Mouse (Mus musculus) activated CD4-positive, CD25-positive, alpha-beta regulatory T cell (primary cell): ENCODE measurements around the gene Mybpc2. TPM values are rescaled to one million over a fixed set of nuclear protein-coding genes. Genes with fewer than 3 reads are reported as not detected.

Experiments
- polyA plus RNA-seq, 2 experiments: library from polyadenylated mRNA; unstranded; fragments of 100-300 nt; shearing (Covaris generic); gene quantifications; one replicate each; pipeline ENCODE4 v1.2.1; 2017

Mybpc2 gene
- polyA plus RNA-seq: not detected

DNA sequence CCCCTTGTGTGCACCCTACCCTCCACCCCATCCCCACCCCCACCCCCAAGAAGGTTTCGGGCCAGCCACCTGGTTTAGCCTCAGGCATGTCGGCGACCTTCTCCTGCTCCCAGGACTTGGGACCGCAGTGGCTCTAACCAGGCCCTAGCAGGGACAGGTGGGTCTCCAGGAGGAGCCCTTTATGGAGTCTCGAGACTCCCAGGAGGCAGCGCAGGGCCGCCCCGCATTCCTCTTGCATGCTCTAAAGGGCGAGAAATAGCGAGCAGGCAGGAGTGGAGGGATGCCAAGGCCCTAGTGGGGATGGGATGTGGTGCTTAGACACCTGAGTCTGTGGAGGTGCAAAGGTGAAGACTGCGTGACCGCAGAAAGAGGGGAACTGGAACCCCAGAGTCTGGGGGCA, at the start of gene Mybpc2:
Gene Mybpc2 (minus strand): TSS at position 155 of the 400 bp plus-strand sequence.

DNA sequence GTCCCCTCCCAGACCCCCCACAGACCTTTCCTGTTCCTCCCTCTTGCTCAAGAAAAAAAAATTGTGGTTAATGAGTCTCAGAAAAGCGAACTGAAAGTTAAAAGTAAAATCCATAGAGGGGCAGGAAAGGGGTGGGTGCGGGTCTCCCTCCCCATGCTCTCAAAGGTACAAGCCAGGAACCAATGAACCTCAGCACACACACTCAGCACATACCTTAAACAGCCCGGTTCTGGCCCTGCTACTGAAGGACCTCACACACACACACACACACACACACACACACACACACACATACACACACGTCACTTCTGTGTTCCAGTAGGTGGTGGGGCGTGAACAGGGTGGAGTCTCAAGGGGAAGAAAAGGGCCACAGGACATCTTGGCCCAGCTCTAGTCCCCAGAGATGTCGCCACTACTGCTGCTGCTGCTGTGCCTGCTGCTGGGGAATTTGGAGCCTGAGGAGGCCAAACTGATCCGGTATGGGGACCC, 47.8 kb upstream of the Mybpc2 start, which contains the start of gene Napsa:
Gene Napsa (plus strand): TSS at position 168 of the 489 bp plus-strand sequence.

DNA sequence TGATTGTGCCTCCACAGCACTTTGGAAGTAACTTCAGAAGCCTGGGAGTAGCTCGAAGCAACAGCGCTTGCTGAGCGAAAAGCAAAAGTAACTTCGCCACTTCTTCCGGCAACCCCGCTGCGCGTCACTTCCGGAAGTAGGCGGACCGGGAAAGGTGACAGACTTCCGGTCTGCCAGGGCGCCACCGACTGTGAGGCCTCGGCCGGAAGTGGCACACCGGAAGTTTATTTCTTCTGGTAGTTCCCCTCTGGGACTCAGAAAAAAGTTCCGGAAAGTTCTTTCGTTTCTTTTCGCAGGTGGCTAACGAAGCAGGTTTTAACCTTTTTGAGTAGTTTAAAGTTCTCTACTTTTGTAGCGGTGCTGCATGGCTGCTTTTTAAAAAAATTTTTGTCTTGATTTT, 29.4 kb upstream of the Mybpc2 start, which contains the start of gene Nr1h2:
Gene Nr1h2 (minus strand): TSS at position 126 of the 400 bp plus-strand sequence.

DNA sequence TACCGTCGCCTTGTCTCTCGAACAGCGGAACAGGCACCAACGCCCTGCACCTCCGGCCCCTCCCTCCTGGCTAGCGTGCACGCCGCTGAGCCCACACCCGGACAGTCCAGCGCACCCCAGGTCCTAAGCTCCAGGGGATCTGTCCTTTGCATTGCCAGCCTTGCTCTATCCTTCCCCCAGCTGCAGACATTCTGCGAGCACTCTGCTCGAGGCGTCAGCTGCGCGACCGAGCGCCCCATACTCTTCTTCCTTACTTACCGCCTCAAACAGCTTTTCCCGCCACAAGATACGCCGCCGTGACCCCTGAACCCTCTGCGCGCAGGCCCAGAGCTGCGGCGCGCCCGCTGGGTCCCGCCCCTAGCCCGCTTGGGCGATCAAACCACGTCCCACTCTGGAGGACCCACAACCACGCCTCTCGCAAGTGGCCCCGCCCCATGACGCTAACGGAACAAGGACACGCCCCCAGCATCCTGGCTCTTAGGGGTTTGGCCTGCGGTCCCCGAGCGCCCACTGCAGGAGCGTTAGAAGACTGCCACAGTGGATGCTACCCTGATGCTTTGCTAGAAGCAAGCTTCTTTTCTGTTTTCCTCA, 24.1 kb upstream of the Mybpc2 start, which contains the start of gene Pold1:
Gene Pold1 (minus strand): TSS at position 353 of the 591 bp plus-strand sequence.

DNA sequence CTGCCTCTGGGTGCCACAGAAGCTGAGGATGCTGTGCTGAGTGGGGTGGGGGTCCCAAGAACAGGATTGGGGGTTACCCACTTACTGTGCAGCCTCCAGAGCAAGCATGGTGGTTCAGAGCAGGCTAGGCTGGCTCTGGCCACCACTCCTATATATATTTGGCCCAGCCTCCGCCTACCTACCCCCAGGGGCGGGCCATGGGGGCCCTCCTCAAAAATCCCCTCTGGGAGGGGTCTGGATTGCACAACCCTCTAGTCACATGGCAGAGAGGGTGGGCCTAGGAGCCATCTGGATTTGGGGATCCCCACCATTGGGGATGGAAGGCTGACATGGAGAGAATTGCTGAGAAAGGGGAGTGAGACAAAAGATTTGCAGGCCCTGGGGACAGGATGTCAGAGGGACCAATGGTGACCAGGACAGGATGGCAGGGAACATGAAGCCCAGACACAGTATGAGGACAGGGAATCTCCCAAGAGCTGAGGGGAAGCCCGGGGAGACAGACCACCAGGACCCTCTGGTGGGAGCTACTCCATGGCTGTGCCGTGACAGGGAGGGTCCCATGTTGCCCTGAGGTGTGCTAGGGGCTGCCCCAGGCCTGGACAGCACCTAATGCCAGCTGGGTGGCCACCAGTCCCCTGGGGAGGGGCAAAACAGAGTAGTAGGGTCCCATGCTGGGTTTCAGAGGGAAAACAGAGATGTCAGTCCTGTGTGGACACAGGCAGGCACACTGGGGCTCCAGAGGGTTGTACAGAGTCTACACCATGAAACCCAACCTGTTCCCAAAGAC, 7.7 kb upstream of the Mybpc2 start, which contains the start of gene Spib:
Gene Spib (minus strand): TSS at position 126 of the 787 bp plus-strand sequence.

DNA sequence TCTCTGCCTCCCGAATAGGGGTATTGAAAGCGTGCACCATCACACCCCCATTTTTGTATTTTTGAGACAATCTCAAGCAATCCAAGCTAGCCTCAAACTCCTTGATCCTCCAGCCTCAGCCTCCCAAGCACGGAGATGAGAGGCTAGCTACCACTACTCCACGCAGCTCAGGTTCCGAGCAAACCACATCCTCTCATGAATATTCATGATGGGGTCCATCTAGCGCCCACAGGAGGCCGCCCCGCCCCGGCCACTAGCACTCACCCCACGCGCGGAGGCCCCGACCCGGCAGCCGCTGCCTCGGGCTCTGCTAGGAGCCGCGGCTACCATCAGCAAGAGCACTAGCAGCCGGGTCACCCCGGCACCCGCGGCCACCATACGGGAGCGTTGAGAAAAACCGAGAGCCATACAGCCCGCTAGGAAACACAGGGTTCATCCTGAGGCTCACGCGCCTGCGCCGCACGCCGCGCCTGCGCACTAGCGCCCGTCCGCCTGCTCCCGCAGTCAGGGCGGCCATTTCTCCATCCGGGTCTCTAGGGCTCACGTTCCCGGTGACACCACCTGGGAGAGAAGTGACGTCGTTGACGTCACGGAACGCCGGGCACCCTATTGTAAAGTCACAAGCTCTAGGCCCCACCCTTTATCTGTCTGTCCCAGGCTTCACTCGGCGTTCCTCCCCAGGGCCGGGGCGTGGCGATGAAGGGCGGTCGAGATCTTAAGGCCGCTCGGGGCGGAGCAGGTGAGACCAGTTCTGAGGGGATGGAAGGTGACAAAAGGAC, 28.3 kb downstream of the Mybpc2 start, which contains the start of the genes Emc10 and Fam71e1:
Gene Emc10 (minus strand): TSS at position 538 of the 779 bp plus-strand sequence.
Gene Fam71e1 (plus strand): TSS at position 590 of the 779 bp plus-strand sequence.

DNA sequence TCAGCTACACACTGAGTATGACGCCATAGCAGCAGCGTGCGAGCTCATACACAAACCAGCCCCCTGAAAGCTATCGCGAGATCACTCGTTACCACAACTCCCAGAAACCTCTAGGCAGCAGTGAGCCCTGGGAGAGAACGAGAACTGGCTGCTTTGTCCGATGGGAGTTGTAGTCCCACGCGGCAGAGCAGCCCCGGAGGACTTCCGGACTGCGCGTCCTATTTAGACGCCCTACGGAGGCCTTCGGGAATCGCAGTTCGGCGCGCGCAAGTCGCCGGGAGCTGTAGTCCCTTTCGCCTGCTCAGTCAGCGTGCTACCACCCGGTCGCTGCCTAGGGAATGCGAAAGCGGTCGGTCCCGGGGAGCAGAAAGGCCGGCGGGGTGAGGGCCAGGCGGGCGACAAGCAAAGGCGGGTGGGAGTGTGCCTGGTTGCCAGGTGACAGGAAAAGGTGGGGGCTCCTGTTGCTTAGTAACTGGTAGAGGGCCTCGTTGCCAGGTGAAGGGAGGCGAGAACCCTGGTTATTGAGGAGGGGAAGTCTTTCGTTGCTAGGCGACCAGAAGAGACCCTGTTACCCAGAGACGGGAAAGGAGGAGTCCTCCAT, 56.5 kb downstream of the Mybpc2 start, which contains the start of gene Josd2:
Gene Josd2 (plus strand): TSS at position 170 of the 601 bp plus-strand sequence.

DNA sequence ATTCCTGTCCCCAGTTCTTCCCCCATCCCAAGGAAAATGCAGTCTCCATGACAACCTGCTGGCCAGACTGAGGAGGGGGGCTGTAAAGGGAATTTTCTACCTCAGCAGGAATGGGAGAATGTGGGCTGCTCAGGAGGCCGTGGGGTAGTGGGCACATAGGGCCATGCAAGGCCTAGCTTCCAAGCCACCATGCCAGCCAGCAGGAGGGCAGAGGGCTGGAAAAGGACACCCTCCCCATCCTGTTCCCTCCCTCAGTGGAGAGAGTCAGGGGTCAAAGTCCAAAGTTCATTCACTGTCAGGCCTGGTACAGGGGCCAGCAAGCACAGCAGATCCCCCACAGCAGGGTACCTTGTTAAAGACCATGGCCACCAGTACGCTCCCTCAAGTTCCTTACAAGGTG, 59.3 kb downstream of the Mybpc2 start, which contains the start of gene Aspdh:
Gene Aspdh (plus strand): TSS at position 281 of the 400 bp plus-strand sequence.

Other genes starting within 250 kb of the Mybpc2 start
- gene Clec11a, start 217.8 kb downstream of the Mybpc2 start, polyA plus RNA-seq: under 1 TPM; 0.14 to 0.81 TPM
- under 1 TPM; 0.02 to 0.10 TPM for gene Shank1, start 214.4 kb downstream of the Mybpc2 start, polyA plus RNA-seq
- gene Syt3, start 140.6 kb downstream of the Mybpc2 start, polyA plus RNA-seq: not detected
- not detected for gene 1700008O03Rik, start 138.8 kb downstream of the Mybpc2 start, polyA plus RNA-seq
- gene Lrrc4b, start 95.6 kb downstream of the Mybpc2 start, polyA plus RNA-seq: under 1 TPM in 1 of 2 experiments, not detected in 1; 0.14 TPM
- not detected for gene Aspdh, start 59.3 kb downstream of the Mybpc2 start, polyA plus RNA-seq
- 10 to 100 TPM; 52.4 to 75.0 TPM for gene Josd2, start 56.7 kb downstream of the Mybpc2 start, polyA plus RNA-seq
- 100 to 1,000 TPM; 160 to 164 TPM for gene Emc10, start 28.1 kb downstream of the Mybpc2 start, polyA plus RNA-seq
- gene Fam71e1, start 28.1 kb downstream of the Mybpc2 start, polyA plus RNA-seq: 1 to 10 TPM in 1 of 2 experiments, under 1 TPM in 1; 0.81 to 4.8 TPM
- gene Spib, start 7.4 kb upstream of the Mybpc2 start, polyA plus RNA-seq: 1 to 10 TPM; 2.1 to 2.8 TPM
- 10 to 100 TPM; 26.5 to 42.4 TPM for gene Pold1, start 24.2 kb upstream of the Mybpc2 start, polyA plus RNA-seq
- 100 to 1,000 TPM; 130 to 142 TPM for gene Nr1h2, start 29.3 kb upstream of the Mybpc2 start, polyA plus RNA-seq
- gene Napsa, start 47.7 kb upstream of the Mybpc2 start, polyA plus RNA-seq: 1 to 10 TPM; 3.1 to 6.6 TPM
- gene Kcnc3, start 66.0 kb upstream of the Mybpc2 start, polyA plus RNA-seq: under 1 TPM; 0.07 to 0.10 TPM
- gene Myh14, start 146.2 kb upstream of the Mybpc2 start, polyA plus RNA-seq: under 1 TPM in 1 of 2 experiments, not detected in 1; 0.26 TPM
- gene Izumo2, start 184.1 kb upstream of the Mybpc2 start, polyA plus RNA-seq: not detected
- 10 to 100 TPM; 90.6 to 99.8 TPM for gene Vrk3, start 223.8 kb upstream of the Mybpc2 start, polyA plus RNA-seq
- under 1 TPM; 0.38 to 0.87 TPM for gene Zfp473, start 226.4 kb upstream of the Mybpc2 start, polyA plus RNA-seq